Mouse (Mus musculus) heart, postnatal 25 days (tissue): ENCODE data around the gene Tex35. TPM values are rescaled to one million over a fixed set of nuclear protein-coding genes. Genes with fewer than 3 reads are reported as not detected.

ENCODE experiments used
- DNase-seq: peaks from one replicate; pipeline ENCODE4 v3.0.0; 2022; ENCODE audit warnings: low spot score
- intact Hi-C: fragments of 180-260 bp; cut with DNase I; formaldehyde crosslinking; loops from one replicate; pipeline ENCODE4 v1.15.1; 2025
- total RNA-seq, 2 experiments: library from RNA; stranded (reverse); gene quantifications; 2 replicates each; pipeline ENCODE4 v1.2.3; 2021

Tex35 gene
- total RNA-seq, 2 experiments from 2014 or later: not detected

DNA sequence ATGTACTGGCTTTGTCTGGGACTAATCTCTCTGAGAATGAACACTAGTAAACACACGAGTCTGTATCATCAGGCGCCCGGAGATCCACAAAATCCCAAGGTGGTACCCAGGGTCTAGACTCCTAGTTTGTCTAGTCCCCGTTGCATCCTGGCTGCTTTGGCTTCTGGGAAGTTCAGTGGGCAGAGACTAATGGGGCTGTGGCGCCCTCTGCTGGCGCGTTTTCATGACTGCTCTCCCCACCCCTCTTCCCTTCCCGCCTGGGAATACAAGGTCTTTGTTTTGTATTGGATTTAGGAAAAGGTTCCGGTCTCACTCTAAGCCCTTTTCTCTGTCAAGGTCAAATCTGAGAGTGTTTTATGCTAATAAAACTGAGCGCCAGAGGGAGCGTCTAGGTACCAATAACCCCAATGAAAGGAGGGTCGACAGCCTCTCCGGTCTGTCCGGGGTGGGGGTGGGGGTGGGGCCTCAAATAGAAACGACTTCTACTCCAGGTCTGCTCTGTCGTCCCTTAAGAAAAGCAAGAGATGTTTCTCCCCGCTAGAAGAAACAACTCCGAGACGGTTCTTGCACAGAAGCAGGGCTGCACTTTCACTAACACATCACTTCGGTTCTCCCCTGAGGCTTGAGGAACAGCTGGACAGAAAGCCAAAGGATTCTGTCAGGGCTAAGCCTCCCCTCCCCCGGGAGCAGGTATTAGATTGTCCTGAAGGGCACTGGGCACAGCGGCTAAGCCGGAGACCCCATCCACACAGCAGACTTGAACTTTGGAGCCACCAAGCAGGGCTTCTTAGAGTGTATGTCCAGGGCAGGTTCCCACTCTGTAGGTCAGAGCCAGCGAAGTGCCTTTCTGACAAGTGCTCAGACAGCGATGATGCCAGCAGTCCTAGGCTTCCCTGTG, 22.1 kb downstream of the Tex35 start:
- intact Hi-C loops: loop anchor here (2.0 to 5.0 kb wide), 2 partner anchors 194 to 371 kb away; partner anchors contain the start of gene Cryzl2
- DNase-seq: no peak

DNA sequence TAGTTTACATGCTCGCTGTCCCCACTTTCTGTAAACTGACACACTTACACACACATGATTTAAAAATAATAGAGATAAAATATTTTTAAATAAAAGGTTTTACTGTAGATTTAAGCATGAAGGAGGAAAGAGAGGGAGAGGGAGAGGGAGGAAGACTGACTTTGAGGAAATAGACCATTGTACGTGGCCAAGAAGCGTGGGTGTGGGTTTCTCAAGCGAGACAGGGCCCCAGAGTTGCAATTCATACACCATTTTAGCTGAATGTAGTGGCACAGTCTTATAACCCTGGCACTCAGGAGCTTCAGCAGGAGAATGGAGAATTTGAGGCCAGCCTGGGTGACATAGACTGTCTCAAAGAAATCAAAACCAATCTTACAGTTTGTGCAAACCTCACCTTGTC, 25.5 kb downstream of the Tex35 start:
- no peak for DNase-seq
- intact Hi-C loops: loop anchor here (5.0 kb wide), 1 partner anchor 454 kb away; no protein-coding TSS in a partner anchor

DNA sequence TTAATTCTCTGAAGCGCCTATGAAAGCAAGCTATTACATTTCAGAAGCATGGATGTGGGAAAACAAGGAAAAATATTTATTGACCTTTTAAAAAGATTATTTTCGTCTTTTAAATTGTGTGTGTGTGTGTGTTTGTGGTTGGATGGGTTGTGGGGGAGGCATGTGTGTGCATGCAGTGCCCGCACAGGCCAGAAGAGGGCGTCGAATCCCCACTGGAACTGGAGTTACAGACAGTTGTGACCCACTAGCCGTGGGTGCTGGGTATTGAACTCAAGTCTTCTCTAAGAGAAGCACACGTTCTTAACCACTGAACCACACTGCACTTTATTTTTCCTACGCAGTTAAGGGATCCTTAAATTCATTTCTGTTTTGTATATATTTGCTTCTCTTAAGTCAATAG, 26.5 kb downstream of the Tex35 start:
- intact Hi-C loops: loop anchor here (5.0 kb wide), 1 partner anchor 455 kb away; no protein-coding TSS in a partner anchor
- DNase-seq: no peak

DNA sequence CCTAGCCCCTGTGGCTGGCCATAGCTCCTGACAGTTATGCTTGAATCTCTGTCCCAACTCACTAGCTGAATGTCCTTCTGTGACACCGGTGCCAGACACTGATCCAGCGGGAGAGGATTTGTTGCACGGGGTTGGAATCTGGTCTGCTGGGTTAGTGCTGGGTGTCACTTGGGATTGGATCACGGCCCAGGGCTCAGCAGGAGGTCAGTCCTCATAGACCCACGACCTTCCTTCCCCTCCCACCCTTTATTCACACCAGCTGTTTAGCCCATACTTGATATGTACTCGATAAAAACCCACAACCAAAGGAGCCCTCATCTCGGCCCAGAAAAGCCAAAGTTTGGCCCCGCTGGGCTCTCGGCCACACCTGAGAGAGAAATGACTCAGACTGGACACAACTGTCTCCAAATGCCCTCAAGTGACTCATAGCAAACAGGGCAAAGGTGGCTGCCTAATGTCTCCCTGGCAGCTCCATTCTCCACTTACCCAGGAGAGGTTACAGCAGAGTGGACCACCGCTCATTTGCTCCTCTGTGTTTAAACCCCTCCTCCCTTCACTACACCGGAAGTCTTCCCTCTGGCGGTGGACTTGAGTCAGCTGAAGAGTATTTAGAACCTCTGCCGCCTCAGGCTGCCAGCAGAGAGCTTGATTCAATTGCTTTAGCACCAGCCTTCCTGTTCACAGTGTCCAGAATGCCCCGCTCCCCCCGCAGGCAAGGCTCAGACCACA, 27.2 kb downstream of the Tex35 start:
- DNase-seq: no peak
- intact Hi-C loops: loop anchor here (5.0 kb wide), 1 partner anchor 456 kb away; no protein-coding TSS in a partner anchor

DNA sequence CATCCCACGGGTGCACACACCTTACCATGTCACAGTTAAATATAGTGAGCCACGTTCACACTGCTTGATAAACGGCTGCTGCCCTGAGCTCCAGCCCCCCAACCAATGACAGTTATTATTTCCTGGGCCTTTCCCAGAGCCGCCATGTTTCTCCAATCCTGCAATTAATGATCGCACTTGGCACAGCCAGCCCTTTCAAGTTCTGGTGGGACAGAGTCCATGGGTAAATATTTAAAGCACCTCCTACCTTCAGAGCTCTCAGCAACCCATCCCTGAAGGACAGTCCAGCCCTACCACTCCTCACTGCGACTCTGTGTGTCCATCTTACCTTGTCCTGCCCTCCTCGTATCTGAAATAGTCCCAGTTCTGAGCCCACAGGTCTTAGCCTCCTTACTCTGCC, 28.4 kb downstream of the Tex35 start:
- DNase-seq: no peak
- intact Hi-C loops: loop anchor here (5.0 kb wide), 1 partner anchor 457 kb away; no protein-coding TSS in a partner anchor

DNA sequence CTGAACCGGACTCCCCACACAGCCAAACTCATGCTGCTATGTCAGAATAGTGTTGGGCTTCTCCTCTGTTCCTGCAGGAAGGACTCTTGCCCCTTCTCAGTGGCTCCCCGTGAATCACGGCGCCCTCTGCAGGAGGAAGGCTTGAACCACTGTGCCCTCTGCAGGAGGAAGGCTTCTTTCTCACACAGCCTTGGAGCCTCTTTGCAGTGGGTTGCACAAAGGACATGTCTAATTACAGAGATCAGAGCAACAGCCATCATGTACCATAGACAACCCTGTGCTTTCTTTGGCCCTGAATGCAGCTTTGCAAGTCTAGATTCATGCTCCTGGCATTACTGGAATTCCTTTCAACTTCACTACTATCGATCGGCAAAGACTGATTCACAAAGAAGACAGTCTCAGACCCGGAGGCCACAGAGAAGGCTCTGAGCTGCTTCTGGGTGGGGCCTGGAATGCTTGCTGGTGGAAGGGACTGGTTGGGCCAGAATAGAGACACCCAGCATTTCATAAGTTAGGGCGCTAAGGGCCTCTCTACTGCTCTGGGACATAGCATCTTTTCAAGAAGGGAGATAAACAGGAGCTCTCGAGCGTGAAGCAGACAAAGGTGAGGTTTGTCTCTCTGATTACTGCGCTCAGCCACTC, 29.0 kb downstream of the Tex35 start:
- no peak for DNase-seq
- intact Hi-C loops: loop anchor here (5.0 kb wide), 1 partner anchor 458 kb away; no protein-coding TSS in a partner anchor

DNA sequence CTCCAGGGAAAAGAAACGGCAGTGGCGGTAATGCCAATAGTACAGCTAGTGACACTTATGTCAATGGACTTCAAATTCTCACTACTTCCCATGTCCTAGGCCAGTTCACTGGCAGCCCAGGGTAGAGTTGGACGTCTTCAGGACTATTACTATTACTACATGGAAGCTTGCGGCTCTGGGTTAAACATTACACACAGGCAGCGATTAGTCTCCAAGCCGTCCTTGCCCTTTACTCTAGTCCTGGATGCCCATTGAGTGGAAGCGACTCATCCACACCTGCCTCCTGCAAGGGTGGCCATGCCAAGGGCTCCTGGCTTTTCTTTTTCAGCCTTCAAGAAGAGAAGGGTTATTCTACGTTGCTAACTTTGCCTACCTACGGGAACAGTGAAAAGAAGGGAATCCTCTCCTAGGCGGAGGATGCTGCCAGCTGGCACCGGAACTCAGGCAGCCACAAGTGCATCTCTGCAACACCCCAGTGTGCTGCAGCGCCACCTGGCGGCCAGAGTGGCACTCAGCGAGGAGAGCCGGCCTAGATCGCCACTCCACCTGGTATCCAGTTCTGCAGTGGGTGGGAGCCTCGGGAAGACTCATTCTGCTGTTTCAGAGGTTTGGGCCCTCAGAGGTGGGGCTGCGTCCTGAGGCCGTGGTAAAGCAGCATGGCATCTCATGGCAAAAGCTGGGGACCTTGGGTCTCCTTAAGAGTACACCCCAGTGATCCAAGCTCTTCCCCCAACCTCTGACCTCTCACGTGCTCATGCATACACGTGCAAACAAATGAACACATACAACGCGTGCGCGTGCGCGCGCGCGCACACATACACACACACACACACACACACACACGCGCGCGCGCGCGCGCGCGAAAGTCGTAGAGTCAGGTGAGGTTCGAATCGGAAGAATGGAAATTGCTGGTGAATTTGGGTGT, 31.4 kb downstream of the Tex35 start:
- intact Hi-C loops: loop anchor here (1.0 to 2.0 kb wide), 2 partner anchors 158 to 334 kb away; no protein-coding TSS in a partner anchor
- peak; percentile 64 for DNase-seq

DNA sequence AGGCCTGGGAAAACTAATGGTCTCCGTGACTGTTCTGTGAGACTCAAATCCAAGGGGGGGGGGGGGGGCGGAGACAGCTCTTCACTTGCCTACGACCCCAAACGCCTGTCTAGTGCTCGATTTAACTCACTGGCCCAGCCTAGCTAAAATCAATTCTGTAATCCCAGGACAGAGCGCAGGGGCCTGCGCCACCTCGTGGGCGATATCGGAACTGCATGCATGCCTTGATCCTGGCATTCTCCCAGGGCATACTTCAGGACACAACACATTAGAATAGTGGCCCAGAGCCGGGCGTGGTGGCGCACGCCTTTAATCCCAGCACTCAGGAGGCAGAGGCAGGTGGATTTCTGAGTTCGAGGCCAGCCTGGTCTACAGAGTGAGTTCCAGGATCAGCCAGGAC, 32.2 kb downstream of the Tex35 start:
- DNase-seq: peak; percentile 53
- intact Hi-C loops: loop anchor here (1.0 to 2.0 kb wide), 2 partner anchors 157 to 333 kb away; no protein-coding TSS in a partner anchor

DNA sequence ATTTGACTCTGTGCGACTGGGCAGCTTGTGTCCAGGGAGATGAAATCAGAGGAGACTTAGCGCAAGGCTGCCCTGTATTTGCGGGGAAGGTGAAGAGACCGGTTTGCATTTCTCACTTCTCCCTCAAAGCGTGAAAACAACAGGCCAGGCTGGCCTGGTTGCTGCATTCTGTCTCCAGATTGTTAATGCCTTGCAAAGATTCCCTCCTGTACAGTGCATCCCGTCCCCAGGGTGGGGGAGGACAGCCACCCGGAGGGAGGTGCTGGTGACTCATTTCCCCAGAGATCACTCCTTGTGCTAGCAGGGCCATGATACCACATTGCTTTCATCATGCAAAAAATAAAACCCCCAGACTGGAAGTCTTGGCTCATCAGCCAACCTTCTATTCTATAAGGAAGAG, 33.5 kb downstream of the Tex35 start:
- no peak for DNase-seq
- intact Hi-C loops: no loop called here

DNA sequence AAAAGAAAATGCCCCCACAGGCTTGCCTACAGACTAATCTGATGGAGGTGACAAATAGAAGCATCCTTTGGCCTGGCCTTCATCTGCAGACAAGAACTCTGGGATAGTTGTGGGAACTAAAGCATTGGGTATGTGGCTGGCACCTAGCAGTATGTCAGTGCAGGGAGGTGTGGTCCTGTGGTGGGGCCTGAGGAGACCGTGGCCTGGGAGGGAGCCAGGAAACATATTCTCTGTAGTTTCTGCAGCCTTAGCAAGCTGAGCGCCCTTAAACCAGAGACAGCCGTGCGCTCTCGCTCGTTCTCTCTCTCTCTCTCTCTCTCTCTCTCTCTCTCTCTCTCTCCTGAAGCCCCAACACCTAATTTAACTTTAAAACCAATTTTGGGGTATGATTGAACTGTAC, 34.1 kb downstream of the Tex35 start:
- intact Hi-C loops: no loop called here
- no peak for DNase-seq

DNA sequence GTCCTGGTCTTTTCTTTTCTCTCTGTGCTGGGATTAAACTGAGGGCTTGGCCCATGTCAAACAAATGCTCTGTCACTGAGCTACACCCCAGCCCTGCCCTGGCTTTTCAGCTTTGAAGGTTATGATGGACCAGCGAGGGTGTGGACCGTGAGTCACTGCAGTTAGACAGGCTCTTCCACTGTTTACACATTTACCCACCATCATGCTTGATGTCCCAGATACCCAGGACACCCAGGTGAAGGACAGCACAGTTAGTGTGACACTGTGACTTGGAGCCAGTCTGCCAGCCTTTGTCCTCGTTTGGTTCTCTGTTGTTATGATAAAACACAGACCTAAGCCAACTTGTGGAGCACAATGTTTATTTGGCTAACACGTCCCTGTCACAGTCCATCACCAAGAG, 34.9 kb downstream of the Tex35 start:
- intact Hi-C loops: no loop called here
- DNase-seq: no peak

DNA sequence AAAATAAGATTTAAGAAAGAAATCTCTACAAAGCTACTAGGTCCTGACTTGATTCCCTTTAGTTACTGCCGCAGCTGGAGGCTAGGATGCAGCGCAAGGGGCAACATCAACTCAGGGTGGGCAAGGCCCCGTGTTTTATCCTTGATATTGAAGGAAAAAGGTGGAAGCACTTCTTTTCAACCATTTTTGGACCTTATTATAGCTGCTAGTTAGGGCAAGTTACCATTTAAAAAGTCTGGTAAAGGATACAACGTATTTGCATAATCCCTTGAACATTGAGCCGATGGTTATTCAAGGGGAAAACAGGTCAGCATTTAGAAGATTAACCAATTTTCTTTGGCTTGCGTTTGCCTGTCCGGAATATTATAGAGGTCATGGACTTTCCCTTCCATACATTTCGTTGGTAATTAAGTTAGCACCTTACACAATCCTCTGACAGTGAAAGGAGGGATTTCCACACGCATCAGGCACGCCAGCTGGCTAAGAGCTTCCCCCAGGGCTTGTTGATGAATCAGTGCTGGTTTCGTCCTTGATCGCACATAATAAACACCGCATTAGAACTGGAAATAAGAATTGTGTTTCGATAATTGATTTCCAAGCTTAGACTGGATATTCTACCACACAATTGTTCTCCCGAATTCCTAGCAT, 39.2 kb downstream of the Tex35 start:
- intact Hi-C loops: no loop called here
- no peak for DNase-seq

DNA sequence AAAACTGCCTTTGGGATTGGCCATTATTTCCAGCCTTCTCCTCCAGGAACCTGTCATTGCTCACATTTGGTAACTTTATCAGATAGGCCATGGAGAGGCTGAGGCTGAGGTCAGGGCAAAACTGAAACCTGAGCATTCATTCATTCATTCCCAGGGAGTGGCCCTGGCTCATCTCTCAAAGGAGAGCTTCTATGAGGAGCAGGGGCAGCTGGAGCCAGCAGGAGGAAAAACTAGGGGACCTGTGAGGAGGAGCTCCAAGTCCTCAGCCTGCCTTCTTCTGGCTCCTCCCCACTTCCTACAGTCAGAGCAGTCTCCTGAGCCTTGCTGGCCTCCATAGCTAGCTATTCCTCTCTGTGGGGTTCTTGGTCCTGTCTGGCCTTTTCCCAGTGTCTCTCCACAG, 40.2 kb downstream of the Tex35 start:
- no peak for DNase-seq
- intact Hi-C loops: no loop called here

DNA sequence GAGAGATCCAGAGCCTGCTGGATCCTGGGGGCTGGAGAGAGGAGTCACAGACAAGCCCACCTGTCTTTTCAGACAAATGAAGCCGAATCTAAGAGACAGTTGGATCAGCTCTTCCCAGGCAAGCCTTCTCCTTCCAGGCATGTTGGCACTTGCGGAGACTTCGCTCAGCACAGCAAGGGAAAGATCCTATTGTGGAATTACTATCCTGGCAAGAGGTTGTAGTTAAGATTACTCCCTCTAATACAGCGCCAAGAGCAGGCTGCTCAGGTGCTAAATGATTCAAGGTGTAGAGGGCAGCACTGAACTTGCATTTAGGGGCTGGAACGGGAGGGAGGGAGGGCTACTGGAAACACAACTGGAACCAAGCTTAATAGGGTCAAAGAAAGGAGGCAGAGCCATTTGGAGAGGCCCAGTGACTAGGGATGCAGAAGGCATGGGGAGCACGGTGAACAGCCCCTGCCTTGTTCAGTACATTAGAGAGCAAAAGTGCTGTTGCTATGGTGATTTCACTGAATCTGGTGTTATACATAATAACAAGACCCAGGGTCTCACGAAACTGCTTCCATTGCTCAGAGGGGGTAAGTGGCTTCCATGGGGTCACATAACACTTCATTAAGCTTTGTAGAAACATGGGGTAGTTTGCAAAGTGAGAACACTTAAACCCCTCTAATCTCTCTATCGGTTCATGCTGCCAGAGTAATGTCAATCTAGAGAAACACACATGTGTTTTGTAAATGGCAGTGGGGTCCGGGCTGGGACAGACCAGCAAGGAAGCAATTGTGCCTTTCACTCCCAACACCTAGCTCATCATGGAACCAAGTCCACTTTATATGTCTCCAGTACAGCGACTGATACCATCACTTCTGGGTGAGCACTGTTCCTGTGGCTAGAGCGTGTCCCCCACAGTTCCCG, 42.4 kb downstream of the Tex35 start:
- DNase-seq: no peak

DNA sequence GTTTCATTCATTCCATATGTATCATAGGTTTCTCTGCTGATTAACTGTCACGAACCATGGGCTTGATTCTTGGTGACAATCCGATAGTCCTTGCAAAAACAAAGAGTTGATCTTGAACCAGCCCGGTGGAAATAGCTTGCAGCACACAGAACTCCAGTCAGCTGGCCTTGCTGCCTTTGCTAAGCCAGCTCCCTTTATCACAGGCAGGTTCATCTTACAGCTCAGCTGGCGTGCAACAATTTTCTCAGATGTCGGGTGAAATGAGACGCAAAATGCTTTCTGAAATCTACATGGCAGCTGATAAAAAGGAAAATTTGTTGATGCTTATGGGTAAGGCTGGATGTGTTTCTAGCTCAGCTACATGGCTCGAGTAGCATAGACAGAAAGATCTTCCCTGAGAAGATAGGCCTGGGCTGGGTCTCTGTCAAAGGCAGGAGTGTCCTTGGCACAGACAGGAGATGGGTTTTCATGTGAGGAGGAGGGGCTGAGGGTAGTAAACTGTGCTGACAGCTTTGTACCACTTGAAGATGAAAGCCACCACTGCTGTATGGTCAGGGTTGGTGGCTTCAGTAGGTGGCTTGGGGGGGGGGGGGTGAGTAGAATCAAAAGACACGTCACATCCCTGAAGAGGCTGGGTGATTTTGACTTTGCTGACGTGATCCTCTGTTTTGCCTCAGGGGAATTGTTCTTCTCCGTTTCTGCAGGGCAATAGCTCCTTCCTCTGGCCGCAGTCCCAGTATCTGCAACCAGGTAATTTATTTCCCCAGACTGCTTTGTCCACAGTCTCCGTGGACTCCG, 45.0 kb downstream of the Tex35 start:
- intact Hi-C loops: no loop called here
- no peak for DNase-seq

More for the DNA sequence above, 42.4 kb downstream of the Tex35 start:
- intact Hi-C loops: no loop called here

DNA sequence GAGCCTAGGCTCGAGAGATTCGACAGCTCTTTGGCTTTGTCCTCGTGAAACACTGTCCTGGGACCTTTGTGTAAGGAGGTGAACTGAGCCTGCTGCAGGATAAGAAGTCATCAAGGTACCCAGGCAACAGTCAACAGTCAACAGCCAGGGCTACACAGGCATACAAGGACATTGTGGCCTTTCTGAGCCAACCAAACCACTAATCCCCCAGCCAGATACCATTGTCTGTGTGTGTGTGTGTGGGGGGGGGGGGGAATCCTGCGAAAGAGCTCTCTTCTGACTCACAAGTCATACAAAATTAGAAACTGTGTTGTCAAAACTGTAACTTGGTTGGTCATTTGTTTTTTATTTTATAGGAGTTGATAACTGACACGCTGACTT, 46.0 kb downstream of the Tex35 start:
- no peak for DNase-seq
- intact Hi-C loops: no loop called here
